Mouse (Mus musculus): ENCODE data around the gene Map7d3. TPM values are rescaled to one million over a fixed set of nuclear protein-coding genes. Genes with fewer than 3 reads are reported as not detected.

The Map7d3 gene
- polyA plus RNA-seq, 1 experiment from 2014 or later = 2.6 TPM

DNA sequence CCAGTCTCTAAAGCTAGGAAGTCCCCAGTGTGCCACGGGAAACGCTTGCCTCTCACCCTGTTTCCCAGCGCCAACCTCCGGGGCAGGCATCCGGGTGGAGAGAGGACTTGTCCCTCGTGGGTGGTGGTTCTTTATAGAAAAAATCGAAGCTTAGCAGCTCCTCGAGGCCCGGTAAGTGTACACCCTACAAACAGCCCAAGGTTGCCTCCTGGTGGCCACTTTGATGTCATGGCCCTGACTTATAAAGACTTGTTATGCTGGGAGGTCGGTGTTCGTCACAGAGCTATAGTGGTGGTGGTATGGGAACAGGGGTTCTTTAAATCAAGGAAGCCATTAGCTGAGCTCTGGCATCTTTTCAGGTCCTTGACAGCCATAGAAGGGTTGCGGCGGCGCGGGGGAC lies 30.9 kb downstream of the Map7d3 start:
- ATAC-seq (peak; percentile 49), DNase-seq (ENCODE audit: low spot score) (peak; percentile 51)
- no peak overlapping the region for H3K4me2 ChIP-seq (replicated peaks; ENCODE audit: low read depth, low read length)
- H3K4me1 ChIP-seq (ENCODE audit: insufficient read depth, low read depth, low read length) = no peaks in the 10 kb centered on the region
- peak; percentile 69 for TF ChIP-seq CTCF (IDR thresholded peaks at IDR 0.05)
- TF ChIP-seq EP300 (IDR thresholded peaks at IDR 0.05) = no peak
- no peaks in the 10 kb centered on the region for H3K27me3 ChIP-seq (replicated peaks; ENCODE audit: insufficient read depth, low read length)
- no peaks in the 10 kb centered on the region for H3K9me3 ChIP-seq (ENCODE audit: low read length)
- no peak overlapping the region for H3K9ac ChIP-seq (replicated peaks; ENCODE audit: low read depth)
- H3K4me3 ChIP-seq (ENCODE audit: low read depth, low read length) = no peak overlapping the region
- 46% methylated on average over 14 of the region's 15 CpGs for WGBS
- no peaks in the 10 kb centered on the region for H3K36me3 ChIP-seq (ENCODE audit: insufficient read depth, low read length)
- no peak overlapping the region for H3K27ac ChIP-seq (ENCODE audit: low read length)

DNA sequence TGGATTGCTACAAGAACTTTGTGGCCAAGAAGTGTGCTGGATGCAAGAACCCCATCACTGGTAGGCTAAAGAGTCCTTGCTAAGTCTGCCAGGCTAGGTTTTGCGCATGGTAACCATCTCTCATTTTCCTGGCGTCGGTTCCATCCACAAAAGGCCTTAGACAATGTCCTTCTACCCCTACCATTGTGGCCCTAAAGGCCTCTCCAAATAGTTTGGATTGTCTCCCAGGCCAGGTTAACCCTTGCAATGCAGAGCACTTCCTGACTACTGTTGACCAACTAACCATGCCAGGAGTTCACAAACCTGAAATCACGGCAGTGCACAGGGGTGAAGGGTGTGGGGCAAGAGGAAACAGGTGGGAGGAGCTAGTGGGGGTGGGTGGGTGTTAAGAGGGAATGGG lies 31.5 kb downstream of the Map7d3 start:
- no peak overlapping the region for H3K4me3 ChIP-seq (ENCODE audit: low read depth, low read length)
- no peaks in the 10 kb centered on the region for H3K36me3 ChIP-seq (ENCODE audit: insufficient read depth, low read length)
- ATAC-seq = no peak
- WGBS = 48% methylated on average over 4 of the region's 4 CpGs
- TF ChIP-seq CTCF (IDR thresholded peaks at IDR 0.05) (no peak), EP300 (IDR thresholded peaks at IDR 0.05) (no peak)
- DNase-seq (ENCODE audit: low spot score) = no peak
- H3K27me3 ChIP-seq (replicated peaks; ENCODE audit: insufficient read depth, low read length) = no peaks in the 10 kb centered on the region
- H3K4me2 ChIP-seq (replicated peaks; ENCODE audit: low read depth, low read length) = no peak overlapping the region
- H3K4me1 ChIP-seq (ENCODE audit: insufficient read depth, low read depth, low read length) = no peaks in the 10 kb centered on the region
- H3K9me3 ChIP-seq (ENCODE audit: low read length) = no peaks in the 10 kb centered on the region
- H3K9ac ChIP-seq (replicated peaks; ENCODE audit: low read depth) = no peak overlapping the region
- H3K27ac ChIP-seq (ENCODE audit: low read length) = no peak overlapping the region

GRCm38 (mm10) chrX:56787486-56787885 lies 34.6 kb downstream of the Map7d3 start:
- no peak for ATAC-seq
- no peaks in the 10 kb centered on the region for H3K4me1 ChIP-seq (ENCODE audit: insufficient read depth, low read depth, low read length)
- H3K27ac ChIP-seq (ENCODE audit: low read length) = no peak overlapping the region
- no peak for DNase-seq (ENCODE audit: low spot score)
- H3K9ac ChIP-seq (replicated peaks; ENCODE audit: low read depth) = no peak overlapping the region
- H3K27me3 ChIP-seq (replicated peaks; ENCODE audit: insufficient read depth, low read length) = no peaks in the 10 kb centered on the region
- no peak overlapping the region for H3K4me2 ChIP-seq (replicated peaks; ENCODE audit: low read depth, low read length)
- TF ChIP-seq CTCF (IDR thresholded peaks at IDR 0.05) = no peak
- no peak for TF ChIP-seq EP300 (IDR thresholded peaks at IDR 0.05)
- H3K9me3 ChIP-seq (ENCODE audit: low read length) = no peaks in the 10 kb centered on the region
- H3K4me3 ChIP-seq (ENCODE audit: low read depth, low read length) = no peak overlapping the region
- H3K36me3 ChIP-seq (ENCODE audit: insufficient read depth, low read length) = no peaks in the 10 kb centered on the region
- WGBS = 78% methylated on average over 3 of the region's 3 CpGs

DNA sequence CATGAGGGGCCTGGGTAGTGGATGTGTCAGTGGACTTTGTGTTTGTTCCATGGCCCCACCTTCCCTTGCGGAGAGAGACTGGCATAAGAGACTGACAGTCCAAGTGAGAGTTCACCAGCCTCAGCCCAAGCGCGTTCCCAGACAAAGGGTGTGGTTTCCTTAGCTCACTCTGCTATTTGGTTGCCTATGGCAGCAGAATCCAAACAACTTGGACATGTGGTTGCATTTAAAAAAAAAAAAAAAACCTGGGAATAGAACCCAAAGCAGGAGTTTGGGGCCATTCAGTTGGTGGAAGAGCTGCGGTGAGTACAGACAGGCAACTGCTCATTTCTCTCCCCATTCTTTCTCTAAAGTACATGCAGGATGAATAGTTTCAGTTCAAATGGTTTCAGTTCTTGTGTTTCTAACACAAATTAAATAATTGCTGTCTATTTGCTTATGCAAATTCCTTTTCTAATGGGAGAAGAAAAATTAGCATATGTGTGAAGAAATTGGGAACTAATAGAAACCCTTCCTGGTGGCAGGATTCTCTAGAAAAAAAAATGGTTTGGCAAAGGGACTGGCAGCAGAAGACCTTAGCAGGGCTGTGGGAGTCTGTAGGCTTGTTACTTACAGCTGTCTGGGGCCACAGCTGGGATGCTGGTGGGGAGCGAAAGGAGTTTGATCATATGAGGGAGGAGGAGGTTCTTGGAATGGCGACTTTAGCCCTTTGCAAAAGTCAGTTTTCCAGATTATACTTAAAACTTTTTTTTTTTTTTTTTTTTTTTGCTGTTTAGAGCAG lies 35.7 kb downstream of the Map7d3 start:
- Histone ChIP-seq H3K27ac (ENCODE audit: low read length) (no peak overlapping the region), H3K9ac (replicated peaks; ENCODE audit: low read depth) (no peak overlapping the region), H3K36me3 (ENCODE audit: insufficient read depth, low read length) (no peaks in the 10 kb centered on the region), H3K4me3 (ENCODE audit: low read depth, low read length) (no peak overlapping the region), H3K9me3 (ENCODE audit: low read length) (no peaks in the 10 kb centered on the region), H3K4me2 (replicated peaks; ENCODE audit: low read depth, low read length) (no peak overlapping the region), H3K27me3 (replicated peaks; ENCODE audit: insufficient read depth, low read length) (no peaks in the 10 kb centered on the region), H3K4me1 (ENCODE audit: insufficient read depth, low read depth, low read length) (no peaks in the 10 kb centered on the region)
- DNase-seq (ENCODE audit: low spot score) = peak; percentile 72
- TF ChIP-seq CTCF (IDR thresholded peaks at IDR 0.05) (no peak), EP300 (IDR thresholded peaks at IDR 0.05) (peak; percentile 31; the same call in 1 of the 2 replicates)
- 49% methylated on average over 6 of the region's 6 CpGs for WGBS
- ATAC-seq = peak; percentile 82

DNA sequence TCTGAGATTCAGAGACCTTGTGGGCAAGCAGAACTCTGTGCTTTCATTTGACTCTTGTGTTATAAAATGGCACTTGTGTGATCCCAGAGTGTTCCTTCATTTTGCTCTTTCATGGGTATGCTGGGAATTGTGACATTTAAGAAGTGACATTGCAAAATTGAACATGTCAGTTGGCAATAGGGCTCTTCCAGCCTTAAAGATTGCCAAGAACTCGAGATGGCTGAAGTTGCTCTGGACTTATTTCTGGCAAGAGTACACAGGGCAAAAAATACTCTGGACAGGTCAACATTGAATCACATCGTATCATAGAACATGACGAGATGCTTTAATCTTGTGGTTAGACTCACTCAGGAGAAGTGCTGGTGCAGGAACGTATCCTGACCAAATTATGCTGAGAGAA lies 48.8 kb downstream of the Map7d3 start:
- 0 out of 2 replicates have a peak, but pooled peaks have one; percentile 32 for TF ChIP-seq EP300 (IDR thresholded peaks at IDR 0.05)
- no peak for TF ChIP-seq CTCF (IDR thresholded peaks at IDR 0.05)
- 49% methylated on average over 4 of the region's 4 CpGs for WGBS
- Histone ChIP-seq H3K4me2 (replicated peaks; ENCODE audit: low read depth, low read length) (no peak overlapping the region), H3K9me3 (ENCODE audit: low read length) (no peaks in the 10 kb centered on the region), H3K9ac (replicated peaks; ENCODE audit: low read depth) (no peak overlapping the region), H3K36me3 (ENCODE audit: insufficient read depth, low read length) (no peaks in the 10 kb centered on the region), H3K27me3 (replicated peaks; ENCODE audit: insufficient read depth, low read length) (no peaks in the 10 kb centered on the region), H3K4me3 (ENCODE audit: low read depth, low read length) (no peak overlapping the region), H3K27ac (ENCODE audit: low read length) (no peak overlapping the region), H3K4me1 (ENCODE audit: insufficient read depth, low read depth, low read length) (no peaks in the 10 kb centered on the region)
- peak; percentile 25 for DNase-seq (ENCODE audit: low spot score)
- ATAC-seq = no peak

DNA sequence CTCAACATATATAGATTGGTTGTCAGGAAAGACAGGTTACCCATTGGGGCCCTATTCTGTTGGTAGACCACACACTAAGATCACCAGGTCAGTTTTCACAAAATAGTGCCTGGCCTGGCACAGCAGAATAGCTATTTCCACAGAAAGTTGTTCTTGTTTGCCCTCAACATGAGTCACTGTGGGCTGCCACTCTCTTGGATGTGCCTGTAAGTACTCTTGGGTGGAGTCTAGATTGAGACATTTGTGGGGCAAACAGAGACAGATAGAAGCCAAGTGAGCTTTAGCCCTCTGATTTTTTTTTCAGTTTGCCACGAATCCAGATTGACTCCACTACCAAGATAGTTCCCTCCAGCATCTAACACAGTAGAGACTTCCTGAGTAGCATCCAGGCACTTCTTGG lies 50.4 kb downstream of the Map7d3 start:
- TF ChIP-seq CTCF (IDR thresholded peaks at IDR 0.05) (no peak), EP300 (IDR thresholded peaks at IDR 0.05) (peak; percentile 53; the same call in 1 of the 2 replicates)
- Histone ChIP-seq H3K27ac (ENCODE audit: low read length) (no peak overlapping the region), H3K4me2 (replicated peaks; ENCODE audit: low read depth, low read length) (no peak overlapping the region)

More for the DNA sequence above, 50.4 kb downstream of the Map7d3 start:
- no peaks in the 10 kb centered on the region for H3K36me3 ChIP-seq (ENCODE audit: insufficient read depth, low read length)
- ATAC-seq (no peak), DNase-seq (ENCODE audit: low spot score) (peak; percentile 30)
- no peaks in the 10 kb centered on the region for H3K4me1 ChIP-seq (ENCODE audit: insufficient read depth, low read depth, low read length)
- H3K27me3 ChIP-seq (replicated peaks; ENCODE audit: insufficient read depth, low read length) = no peaks in the 10 kb centered on the region
- 68% methylated on average over 1 of the region's 1 CpGs for WGBS
- H3K4me3 ChIP-seq (ENCODE audit: low read depth, low read length) = no peak overlapping the region
- no peaks in the 10 kb centered on the region for H3K9me3 ChIP-seq (ENCODE audit: low read length)
- H3K9ac ChIP-seq (replicated peaks; ENCODE audit: low read depth) = no peak overlapping the region

Measured in lung, postnatal 0 days (tissue).